Mouse (Mus musculus) cerebellum, adult 2 months (tissue): ENCODE data around the gene Rgs16. TPM values are rescaled to one million over a fixed set of nuclear protein-coding genes. Genes with fewer than 3 reads are reported as not detected.

Experiments
- DNase-seq, 2 experiments: peaks; one replicate each; pipeline ENCODE4 v3.0.0; 2021
- H3K27ac ChIP-seq: fragments of 200-500 bp; 2 replicates; pipeline ENCODE4 v1.5.1; 2012; ENCODE audit warnings: low read length, control low read depth, inconsistent platforms; ENCODE audit not compliant: insufficient read depth
- H3K27me3 ChIP-seq: fragments of 200-500 bp; 2 replicates; pipeline ENCODE4 v1.6.1; 2012; ENCODE audit warnings: inconsistent platforms, mild to moderate bottlenecking, low read length, moderate library complexity; ENCODE audit not compliant: control insufficient read depth, insufficient read depth
- H3K4me1 ChIP-seq: fragments of 200-500 bp; 2 replicates; pipeline ENCODE4 v1.6.1; 2011; ENCODE audit warnings: low read length; ENCODE audit not compliant: control insufficient read depth, insufficient read depth
- H3K4me3 ChIP-seq: fragments of 200-500 bp; replicated peaks from 2 replicates; pipeline ENCODE3; 2011; ENCODE audit warnings: mild to moderate bottlenecking, low read depth, low read length, control low read depth; ENCODE audit not compliant: insufficient read depth
- CTCF ChIP-seq: fragments of 200-500 bp; IDR thresholded peaks from 2 replicates; pipeline ENCODE4 v1.5.1; 2011; ENCODE audit warnings: low read depth, mild to moderate bottlenecking, control low read depth, low read length, moderate library complexity, borderline replicate concordance; ENCODE audit not compliant: insufficient read depth
- POLR2A ChIP-seq: fragments of 200-500 bp; IDR thresholded peaks from 2 replicates; pipeline ENCODE4 v1.6.1; 2011; ENCODE audit warnings: low read length, control low read depth, borderline replicate concordance; ENCODE audit not compliant: insufficient read depth
- WGBS: fragments of 180-500 bp; shearing (Covaris S2); methylation state at CpG from one replicate; pipeline ENCODE4 v1.1.7; 2018; 5-methylcytosine and 5-hydroxymethylcytosine counted together
- polyA plus RNA-seq: library from polyadenylated mRNA; depleted of rRNA; stranded (reverse); fragments of >200 nt; gene quantifications from 2 replicates; pipeline ENCODE4 v1.2.3, GENCODE M21; 2012

Gene Rgs16
- polyA plus RNA-seq, 1 experiment: 12.2 TPM

DNA sequence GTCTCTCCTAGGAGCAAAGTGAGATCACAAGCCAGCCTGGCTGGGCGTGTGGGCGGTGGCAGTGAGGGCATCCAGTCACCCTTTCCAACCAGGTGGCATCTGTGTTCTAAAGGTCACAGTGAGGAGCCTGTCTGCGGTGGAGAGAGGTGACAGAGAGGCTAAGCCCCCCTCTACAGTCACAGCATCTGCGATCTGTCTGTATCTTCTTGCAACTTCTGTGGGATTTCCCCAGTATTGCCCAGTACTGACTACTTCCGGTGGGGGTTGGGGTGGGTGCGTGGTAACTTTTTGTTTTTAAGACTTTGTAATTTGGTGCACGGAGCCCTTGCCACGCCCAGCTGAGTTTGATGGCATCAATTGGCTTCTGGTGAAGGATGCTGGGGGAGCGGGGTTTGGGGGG is 16.7 kb upstream of the Rgs16 start:
- no peaks in the 10 kb centered on the region for H3K4me1 ChIP-seq
- 81% methylated on average over 9 of the region's 9 CpGs for WGBS
- TF ChIP-seq POLR2A (no peak), CTCF (no peak)
- no peak overlapping the region for H3K4me3 ChIP-seq
- DNase-seq: no peak
- no peak overlapping the region for H3K27ac ChIP-seq
- no peaks in the 10 kb centered on the region for H3K27me3 ChIP-seq

DNA sequence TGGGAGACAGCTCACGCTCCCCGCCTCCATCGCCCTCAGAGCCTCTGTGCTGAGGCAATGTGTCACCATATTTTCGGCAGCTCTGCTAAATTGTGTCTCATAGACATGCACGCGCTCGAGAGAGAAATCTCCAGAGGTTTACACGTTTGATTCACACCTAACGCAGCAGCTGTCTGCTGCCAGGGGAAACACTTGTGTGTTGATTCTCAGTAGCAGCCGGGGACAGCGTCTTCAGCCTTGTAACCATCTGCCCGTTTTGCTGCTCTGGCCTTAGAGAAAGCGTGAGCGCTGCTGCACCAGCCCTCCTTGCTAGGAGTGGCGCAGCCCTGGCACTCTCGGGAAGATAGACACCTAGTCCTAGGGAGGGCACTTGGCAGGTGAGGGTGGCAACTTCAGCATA is 13.5 kb upstream of the Rgs16 start:
- TF ChIP-seq CTCF (no peak), POLR2A (no peak)
- Histone ChIP-seq H3K27me3 (no peaks in the 10 kb centered on the region), H3K4me3 (no peak overlapping the region), H3K27ac (no peak overlapping the region), H3K4me1 (peaks cover 8% of the 10 kb centered on the region; the same call in 1 of the 2 replicates)
- 77% methylated on average over 16 of the region's 16 CpGs for WGBS
- DNase-seq: no peak

DNA sequence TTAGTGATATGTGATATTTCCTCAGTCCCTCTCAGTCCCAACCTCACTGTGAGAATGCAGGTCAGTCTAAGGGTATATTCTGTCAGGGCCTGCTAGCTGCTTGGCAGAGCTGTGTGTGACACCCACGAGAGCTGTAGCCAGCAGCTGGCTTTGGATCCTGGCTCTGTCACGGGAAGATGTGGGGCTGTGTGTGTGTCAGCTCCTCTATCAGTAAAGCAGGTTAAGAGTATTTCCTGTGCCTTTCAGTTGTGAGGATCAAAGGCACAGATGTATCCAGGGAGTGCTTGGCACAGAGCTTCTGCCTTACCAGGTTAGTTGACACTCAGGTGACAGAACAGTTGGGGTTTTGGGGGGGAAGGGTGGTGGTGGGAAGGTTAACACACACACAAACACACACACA is 10.3 kb upstream of the Rgs16 start:
- Histone ChIP-seq H3K27me3 (no peaks in the 10 kb centered on the region), H3K4me1 (peaks cover 17% of the 10 kb centered on the region), H3K27ac (no peak overlapping the region), H3K4me3 (no peak overlapping the region)
- 84% methylated on average over 2 of the region's 2 CpGs for WGBS
- no peak for DNase-seq
- TF ChIP-seq CTCF (no peak), POLR2A (no peak)

GRCm38 (mm10) chr1:153730671-153731070 is 9.5 kb upstream of the Rgs16 start:
- Histone ChIP-seq H3K27me3 (no peaks in the 10 kb centered on the region), H3K4me3 (no peak overlapping the region), H3K4me1 (peaks cover 17% of the 10 kb centered on the region), H3K27ac (no peak overlapping the region)
- peak; percentile 44 to 49 for DNase-seq
- 6% methylated on average over 3 of the region's 3 CpGs for WGBS
- no peak for TF ChIP-seq CTCF
- TF ChIP-seq POLR2A: no peak

DNA sequence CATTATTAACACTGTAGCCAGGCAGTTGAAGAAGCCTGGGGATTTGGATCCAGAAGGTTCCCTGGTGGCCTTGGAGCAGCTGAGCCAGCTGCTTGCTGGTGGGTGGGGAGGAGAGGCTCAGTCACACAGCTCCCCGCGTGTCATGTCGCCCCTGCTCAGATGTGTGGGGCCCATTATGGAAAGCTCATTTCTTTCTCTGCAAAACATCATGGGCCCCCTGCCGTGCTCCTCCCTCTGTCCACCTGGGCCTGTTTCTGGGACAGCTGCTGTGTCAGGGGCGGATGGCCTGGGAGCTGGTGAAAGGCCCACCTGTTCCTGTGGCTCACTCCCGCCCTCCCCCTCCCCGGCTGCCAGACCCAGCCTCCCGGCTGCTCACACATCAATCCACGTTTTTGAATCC is 7.0 kb upstream of the Rgs16 start:
- Histone ChIP-seq H3K4me1 (peaks cover 17% of the 10 kb centered on the region), H3K27me3 (no peaks in the 10 kb centered on the region), H3K4me3 (no peak overlapping the region), H3K27ac (no peak overlapping the region)
- DNase-seq: no peak
- no peak for TF ChIP-seq POLR2A
- 29% methylated on average over 9 of the region's 9 CpGs for WGBS

GRCm38 (mm10) chr1:153734866-153735265 is 5.3 kb upstream of the Rgs16 start:
- no peak for TF ChIP-seq POLR2A
- no peak for TF ChIP-seq CTCF
- no peak for DNase-seq
- Histone ChIP-seq H3K4me3 (no peak overlapping the region), H3K4me1 (peaks cover 16% of the 10 kb centered on the region), H3K27ac (no peak overlapping the region), H3K27me3 (no peaks in the 10 kb centered on the region)
- 90% methylated on average over 4 of the region's 4 CpGs for WGBS

- H3K27me3 ChIP-seq: no peaks in the 10 kb centered on the region
- TF ChIP-seq POLR2A: no peak
- no peak for TF ChIP-seq CTCF
- 74% methylated on average over 6 of the region's 6 CpGs for WGBS
- no peak overlapping the region for H3K4me3 ChIP-seq
- H3K4me1 ChIP-seq: peaks cover 9% of the 10 kb centered on the region
- DNase-seq: no peak
- no peak overlapping the region for H3K27ac ChIP-seq
Measured at GRCm38 (mm10) chr1:153736096-153736495, 4.1 kb upstream of the Rgs16 start.

DNA sequence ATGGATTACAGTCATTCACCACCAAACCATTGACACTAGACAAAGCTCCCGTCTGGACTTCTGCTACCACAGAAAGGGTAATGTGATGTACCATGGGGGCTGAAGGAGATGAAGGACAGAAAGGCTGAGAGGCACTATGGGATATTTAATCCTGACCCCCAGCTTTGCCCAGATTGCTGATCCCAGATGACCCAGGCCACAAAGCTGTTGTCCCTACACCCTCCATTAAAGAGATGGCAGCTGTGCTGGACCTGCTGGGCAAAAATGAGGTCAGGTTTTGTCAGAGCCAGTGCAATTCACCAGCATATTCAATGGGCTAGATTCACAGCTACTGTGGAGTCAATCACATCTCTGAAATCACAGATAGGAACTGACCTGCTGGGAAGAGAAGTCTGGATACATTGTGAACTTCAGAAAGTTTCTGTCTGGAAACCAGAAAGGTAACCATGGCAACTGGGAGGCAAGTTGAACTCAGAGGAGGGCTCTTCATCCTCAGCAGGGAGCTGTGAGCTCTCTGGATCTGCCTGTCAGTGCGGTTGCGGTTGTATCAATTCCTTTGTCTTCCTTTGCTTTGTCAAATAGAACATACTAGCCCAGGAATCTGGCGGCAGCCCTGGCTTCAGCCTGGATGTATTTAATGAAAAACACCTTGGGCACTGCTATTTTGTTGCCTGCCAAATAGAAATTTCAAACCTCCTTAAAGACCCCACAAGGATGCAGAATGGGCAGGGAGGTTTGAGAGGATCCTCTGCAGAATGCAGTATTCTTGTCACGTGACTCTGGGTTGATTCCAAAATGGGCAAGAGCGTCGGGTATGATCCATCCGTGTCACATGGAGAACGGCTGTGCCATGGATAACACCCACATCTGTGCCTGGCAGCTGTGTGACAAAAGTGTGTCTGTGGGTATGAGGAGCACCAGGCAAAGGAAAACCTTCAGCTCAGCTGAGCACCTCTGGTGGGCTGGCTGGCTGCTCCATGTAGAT is 2.8 kb upstream of the Rgs16 start:
- Histone ChIP-seq H3K27me3 (no peaks in the 10 kb centered on the region), H3K27ac (no peak overlapping the region), H3K4me3 (no peak overlapping the region), H3K4me1 (peaks cover 12% of the 10 kb centered on the region)
- TF ChIP-seq POLR2A (no peak), CTCF (no peak)
- WGBS: 54% methylated on average over 9 of the region's 9 CpGs
- no peak for DNase-seq
